Mouse (Mus musculus): ENCODE results near the gene A2ml1. TPM values are rescaled to one million over a fixed set of nuclear protein-coding genes. Genes with fewer than 3 reads are reported as not detected.

The A2ml1 gene
- polyA plus RNA-seq, 2 experiments, result 7.9 to 12.7 TPM

GRCm38 (mm10) chr6:128554049-128554448, 27.4 kb downstream of the A2ml1 start:
- no peak for ATAC-seq (ENCODE audit: insufficient read depth)
- no peak overlapping the region for H3K4me3 ChIP-seq (ENCODE audit: insufficient read depth in 1 of 2, low read depth in 2 of 2, low read length in 2 of 2)
- DNase-seq (ENCODE audit: low read depth in 3 of 3, low spot score in 3 of 3), result no peak
- peaks cover 0 to 4% of the 10 kb centered on the region in 2 experiments; a peak in 2 of 4 replicates for H3K4me1 ChIP-seq (replicated peaks; ENCODE audit: control insufficient read depth in 2 of 2, insufficient read depth in 2 of 2, low read length in 1 of 2)
- 33% methylated on average over 7 of the region's 7 CpGs for WGBS (ENCODE audit: insufficient replicate concordance)
- no peaks in the 10 kb centered on the region for H3K9me3 ChIP-seq (ENCODE audit: control insufficient read depth, low read length)
- no peak overlapping the region for H3K27ac ChIP-seq
- TF ChIP-seq EP300 (IDR thresholded peaks at IDR 0.05; ENCODE audit: low read depth), result no peak
- no peak for TF ChIP-seq CTCF (IDR thresholded peaks at IDR 0.05; ENCODE audit: low read depth)
- H3K4me2 ChIP-seq (ENCODE audit: low read depth), result no peak overlapping the region
- H3K9ac ChIP-seq (replicated peaks), result no peak overlapping the region
- no peaks in the 10 kb centered on the region for H3K36me3 ChIP-seq (replicated peaks; ENCODE audit: control insufficient read depth, insufficient read depth, low read depth)
- H3K27me3 ChIP-seq (ENCODE audit: control insufficient read depth, insufficient read depth, low read length), result no peaks in the 10 kb centered on the region

- no peak overlapping the region for H3K27ac ChIP-seq
- no peak overlapping the region for H3K4me2 ChIP-seq (ENCODE audit: low read depth)
- no peak overlapping the region for H3K9ac ChIP-seq (replicated peaks)
- peaks cover 0 to 4% of the 10 kb centered on the region in 2 experiments; a peak in 2 of 4 replicates for H3K4me1 ChIP-seq (replicated peaks; ENCODE audit: control insufficient read depth in 2 of 2, insufficient read depth in 2 of 2, low read length in 1 of 2)
- no peaks in the 10 kb centered on the region for H3K9me3 ChIP-seq (ENCODE audit: control insufficient read depth, low read length)
- ATAC-seq (ENCODE audit: insufficient read depth) (no peak), DNase-seq (ENCODE audit: low read depth in 3 of 3, low spot score in 3 of 3) (no peak)
- H3K36me3 ChIP-seq (replicated peaks; ENCODE audit: control insufficient read depth, insufficient read depth, low read depth), result no peaks in the 10 kb centered on the region
- no peak for TF ChIP-seq CTCF (IDR thresholded peaks at IDR 0.05; ENCODE audit: low read depth)
- TF ChIP-seq EP300 (IDR thresholded peaks at IDR 0.05; ENCODE audit: low read depth), result no peak
- no peaks in the 10 kb centered on the region for H3K27me3 ChIP-seq (ENCODE audit: control insufficient read depth, insufficient read depth, low read length)
- WGBS (ENCODE audit: insufficient replicate concordance), result 62% methylated on average over 15 of the region's 15 CpGs
- H3K4me3 ChIP-seq (ENCODE audit: insufficient read depth in 1 of 2, low read depth in 2 of 2, low read length in 2 of 2), result no peak overlapping the region
Observed at GRCm38 (mm10) chr6:128549463-128550452, 31.6 kb downstream of the A2ml1 start.

- Histone ChIP-seq H3K4me3 (ENCODE audit: insufficient read depth in 1 of 2, low read depth in 2 of 2, low read length in 2 of 2) (no peak overlapping the region), H3K27me3 (ENCODE audit: control insufficient read depth, insufficient read depth, low read length) (no peaks in the 10 kb centered on the region), H3K4me1 (replicated peaks; ENCODE audit: control insufficient read depth in 2 of 2, insufficient read depth in 2 of 2, low read length in 1 of 2) (peaks cover 0 to 4% of the 10 kb centered on the region in 2 experiments; a peak in 1 of 4 replicates), H3K9me3 (ENCODE audit: control insufficient read depth, low read length) (no peaks in the 10 kb centered on the region), H3K27ac (no peak overlapping the region), H3K36me3 (replicated peaks; ENCODE audit: control insufficient read depth, insufficient read depth, low read depth) (no peaks in the 10 kb centered on the region), H3K4me2 (ENCODE audit: low read depth) (no peak overlapping the region), H3K9ac (replicated peaks) (no peak overlapping the region)
- WGBS (ENCODE audit: insufficient replicate concordance), result 79% methylated on average over 10 of the region's 10 CpGs
- no peak for DNase-seq (ENCODE audit: low read depth in 3 of 3, low spot score in 3 of 3)
- no peak for ATAC-seq (ENCODE audit: insufficient read depth)
- TF ChIP-seq EP300 (IDR thresholded peaks at IDR 0.05; ENCODE audit: low read depth) (no peak), CTCF (IDR thresholded peaks at IDR 0.05; ENCODE audit: low read depth) (no peak)
Observed at GRCm38 (mm10) chr6:128548532-128548931, 32.9 kb downstream of the A2ml1 start.

- no peak for TF ChIP-seq CTCF (IDR thresholded peaks at IDR 0.05; ENCODE audit: low read depth)
- no peak overlapping the region for H3K27ac ChIP-seq
- H3K4me3 ChIP-seq (ENCODE audit: insufficient read depth in 1 of 2, low read depth in 2 of 2, low read length in 2 of 2), result no peak overlapping the region
- no peaks in the 10 kb centered on the region for H3K9me3 ChIP-seq (ENCODE audit: control insufficient read depth, low read length)
- no peak overlapping the region for H3K4me2 ChIP-seq (ENCODE audit: low read depth)
- ATAC-seq (ENCODE audit: insufficient read depth), result no peak
- no peak for DNase-seq (ENCODE audit: low read depth in 3 of 3, low spot score in 3 of 3)
- H3K4me1 ChIP-seq (replicated peaks; ENCODE audit: control insufficient read depth in 2 of 2, insufficient read depth in 2 of 2, low read length in 1 of 2), result no peaks in the 10 kb centered on the region
- H3K9ac ChIP-seq (replicated peaks), result no peak overlapping the region
- no peaks in the 10 kb centered on the region for H3K27me3 ChIP-seq (ENCODE audit: control insufficient read depth, insufficient read depth, low read length)
- H3K36me3 ChIP-seq (replicated peaks; ENCODE audit: control insufficient read depth, insufficient read depth, low read depth), result no peaks in the 10 kb centered on the region
- 58% methylated on average over 4 of the region's 4 CpGs for WGBS (ENCODE audit: insufficient replicate concordance)
Observed at GRCm38 (mm10) chr6:128545402-128545801, 36.0 kb downstream of the A2ml1 start.

- H3K4me1 ChIP-seq (replicated peaks; ENCODE audit: control insufficient read depth in 2 of 2, insufficient read depth in 2 of 2, low read length in 1 of 2), result no peaks in the 10 kb centered on the region
- peak overlapping the region; percentile 6; the same call in 1 of the 2 replicates for H3K4me2 ChIP-seq (ENCODE audit: low read depth)
- no peak overlapping the region for H3K4me3 ChIP-seq (ENCODE audit: insufficient read depth in 1 of 2, low read depth in 2 of 2, low read length in 2 of 2)
- ATAC-seq (ENCODE audit: insufficient read depth), result no peak
- WGBS (ENCODE audit: insufficient replicate concordance), result 68% methylated on average over 13 of the region's 13 CpGs
- H3K36me3 ChIP-seq (replicated peaks; ENCODE audit: control insufficient read depth, insufficient read depth, low read depth), result no peaks in the 10 kb centered on the region
- TF ChIP-seq EP300 (IDR thresholded peaks at IDR 0.05; ENCODE audit: low read depth) (no peak), CTCF (IDR thresholded peaks at IDR 0.05; ENCODE audit: low read depth) (no peak)
- no peak overlapping the region for H3K27ac ChIP-seq
- DNase-seq (ENCODE audit: low read depth in 3 of 3, low spot score in 3 of 3), result no peak
- no peaks in the 10 kb centered on the region for H3K9me3 ChIP-seq (ENCODE audit: control insufficient read depth, low read length)
- H3K9ac ChIP-seq (replicated peaks), result no peak overlapping the region
- H3K27me3 ChIP-seq (ENCODE audit: control insufficient read depth, insufficient read depth, low read length), result no peaks in the 10 kb centered on the region
Observed at GRCm38 (mm10) chr6:128543226-128543625, 38.2 kb downstream of the A2ml1 start.

Measured in liver, embryonic 14.5 days (tissue).